Mouse (Mus musculus): Measurements from ENCODE around the gene Rhot1.
"Not testable (repeated sequence)": the region's sequence is repeated elsewhere in the genome, so short reads cannot be mapped to it uniquely, and the experiment has no call there.

The Rhot1 gene

DNA sequence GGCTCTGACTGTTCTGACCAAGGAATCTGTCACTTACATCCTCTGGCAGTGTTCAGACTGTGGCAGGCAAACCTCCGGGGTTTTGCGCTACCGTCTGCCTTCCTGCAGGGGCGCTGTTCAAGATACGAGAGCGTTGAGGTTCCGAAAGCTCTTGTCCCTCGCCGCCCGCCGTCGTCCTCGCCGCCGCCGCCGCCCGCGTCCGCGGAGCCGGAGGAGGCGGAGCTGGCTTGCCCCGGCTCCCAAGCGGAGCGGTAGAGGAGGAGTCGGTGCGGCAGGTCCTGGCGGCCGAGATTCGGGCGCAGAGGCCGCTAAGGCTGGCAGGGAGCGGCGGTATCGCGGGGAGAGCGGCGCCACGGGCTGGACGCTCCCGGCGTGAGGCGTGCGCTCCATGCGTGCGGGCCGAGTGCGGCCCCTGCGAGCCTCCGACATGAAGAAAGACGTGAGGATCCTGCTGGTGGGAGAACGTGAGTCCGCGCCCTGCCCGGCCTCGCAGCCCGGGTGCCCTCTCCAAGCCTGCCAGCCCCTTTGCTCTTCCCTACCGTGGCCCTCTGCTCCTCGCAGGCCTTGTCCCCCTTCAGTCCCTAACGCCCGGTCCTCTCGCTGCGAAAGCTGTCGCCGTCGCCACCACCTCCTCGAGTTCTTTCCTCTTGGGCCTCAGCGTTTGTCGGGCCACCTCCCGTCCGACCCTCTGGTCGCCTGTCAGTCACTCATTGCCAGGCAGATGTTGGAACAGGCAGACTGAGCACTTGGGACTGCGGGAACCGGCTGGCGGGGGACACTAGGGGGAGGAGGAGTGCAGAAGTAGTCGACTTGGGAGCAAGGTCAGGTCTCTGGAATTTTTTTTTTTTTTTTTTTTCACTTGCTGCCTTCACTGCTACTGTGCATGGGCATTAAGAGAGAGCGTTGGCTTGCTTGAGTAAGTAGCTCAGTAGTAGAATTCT, at the start of gene Rhot1:
Gene Rhot1 (plus strand): TSS at position 160 of the 941 bp plus-strand sequence.
- peak; percentile 98 for DNase-seq (ENCODE audit: extremely low spot score, low spot score)

DNA sequence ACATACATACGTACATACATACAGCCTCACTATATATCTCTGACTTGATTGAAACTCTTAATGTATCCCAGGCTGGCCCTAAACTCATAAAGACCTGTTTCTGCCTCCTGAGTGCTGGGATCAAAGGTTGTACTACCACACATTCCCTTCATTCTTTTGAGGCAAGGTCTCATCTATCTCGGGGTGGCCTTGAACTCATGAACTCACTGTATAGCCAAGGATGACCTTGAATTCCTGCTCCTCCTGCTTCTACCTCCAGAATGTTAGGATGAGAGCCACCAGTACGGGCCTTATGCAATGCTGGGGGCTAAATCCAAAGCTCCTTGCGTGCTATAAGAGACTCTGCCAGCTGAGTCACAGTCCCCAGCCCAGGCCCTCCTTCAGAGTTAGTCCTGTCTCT, 47.8 kb upstream of the Rhot1 start:
- no peak for DNase-seq (ENCODE audit: extremely low spot score, low spot score)

DNA sequence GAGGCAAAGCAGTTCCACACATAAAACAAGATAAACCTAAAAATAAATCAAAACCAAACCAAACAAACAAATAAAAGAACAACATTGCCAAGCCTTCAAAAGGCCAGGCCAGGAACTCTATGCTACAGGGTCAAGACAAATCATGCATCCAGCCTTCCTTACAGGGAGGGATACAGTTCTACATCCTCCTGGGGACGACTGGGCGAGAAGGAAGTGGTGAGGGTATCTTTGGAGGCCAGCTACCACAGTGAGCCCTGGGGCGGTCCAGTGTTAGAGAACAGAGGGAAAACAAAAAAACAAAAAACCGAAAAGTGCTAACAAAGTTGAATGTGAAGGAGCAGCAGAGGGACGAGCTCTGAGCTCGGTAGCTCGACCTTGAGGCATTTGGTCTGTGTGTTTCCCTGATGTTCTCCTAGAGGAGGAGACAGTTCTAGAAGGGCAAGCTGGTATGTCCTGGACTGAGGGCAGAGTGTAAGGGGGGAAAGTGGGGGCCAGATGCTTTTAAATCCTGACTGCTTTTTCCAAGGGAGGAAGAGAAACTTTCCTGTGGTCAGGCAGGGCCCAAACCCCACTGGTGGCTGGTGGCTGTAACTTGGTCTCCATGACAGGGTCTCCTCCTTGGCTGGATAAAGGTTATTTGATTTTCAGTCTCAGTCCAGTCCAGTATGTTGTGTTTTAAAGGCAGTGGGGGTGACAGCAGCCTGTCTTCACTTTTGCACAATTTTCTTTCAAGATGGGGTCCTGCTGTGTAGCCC, 45.3 kb upstream of the Rhot1 start:
- no peak for DNase-seq (ENCODE audit: extremely low spot score, low spot score)

DNA sequence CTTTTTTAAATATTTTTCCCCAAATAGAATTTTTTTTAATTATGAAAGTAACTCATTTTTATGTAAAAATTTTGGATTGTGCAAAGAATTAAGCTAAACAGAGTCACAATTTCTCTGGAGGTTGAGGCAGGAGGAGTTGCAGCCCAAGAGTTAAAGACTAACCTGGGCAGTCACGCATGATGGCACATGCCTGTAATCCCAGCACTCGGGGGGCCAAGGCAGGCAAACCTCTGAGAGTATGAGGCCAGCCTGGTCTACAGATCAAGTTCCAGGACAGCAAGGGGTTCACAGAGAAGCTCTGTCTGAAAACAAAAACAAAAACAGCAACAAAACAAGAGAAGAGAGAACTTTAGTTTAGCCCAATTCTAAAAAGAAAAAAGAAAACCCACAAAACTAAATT, 44.6 kb upstream of the Rhot1 start:
- DNase-seq (ENCODE audit: extremely low spot score, low spot score): no peak

DNA sequence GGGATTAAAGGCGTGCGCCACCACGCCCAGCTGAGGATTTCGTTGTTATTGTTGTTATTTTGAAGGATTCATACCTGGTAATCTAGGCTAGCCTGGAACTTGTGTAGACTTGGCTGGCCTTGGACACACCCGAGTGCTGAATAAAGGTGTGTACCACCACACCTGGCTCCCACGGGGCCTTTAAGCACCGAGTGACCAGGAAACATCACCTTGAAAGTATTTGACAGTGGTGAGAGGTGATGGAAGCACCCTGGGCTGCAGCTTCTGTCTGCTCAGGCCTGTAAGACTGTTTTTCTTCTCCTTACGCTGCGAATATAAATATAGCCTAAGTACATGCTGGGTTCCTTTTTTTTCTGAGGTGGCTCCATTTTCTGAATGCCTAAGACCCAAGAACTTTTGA, 40.7 kb upstream of the Rhot1 start:
- no peak for DNase-seq (ENCODE audit: extremely low spot score, low spot score)

DNA sequence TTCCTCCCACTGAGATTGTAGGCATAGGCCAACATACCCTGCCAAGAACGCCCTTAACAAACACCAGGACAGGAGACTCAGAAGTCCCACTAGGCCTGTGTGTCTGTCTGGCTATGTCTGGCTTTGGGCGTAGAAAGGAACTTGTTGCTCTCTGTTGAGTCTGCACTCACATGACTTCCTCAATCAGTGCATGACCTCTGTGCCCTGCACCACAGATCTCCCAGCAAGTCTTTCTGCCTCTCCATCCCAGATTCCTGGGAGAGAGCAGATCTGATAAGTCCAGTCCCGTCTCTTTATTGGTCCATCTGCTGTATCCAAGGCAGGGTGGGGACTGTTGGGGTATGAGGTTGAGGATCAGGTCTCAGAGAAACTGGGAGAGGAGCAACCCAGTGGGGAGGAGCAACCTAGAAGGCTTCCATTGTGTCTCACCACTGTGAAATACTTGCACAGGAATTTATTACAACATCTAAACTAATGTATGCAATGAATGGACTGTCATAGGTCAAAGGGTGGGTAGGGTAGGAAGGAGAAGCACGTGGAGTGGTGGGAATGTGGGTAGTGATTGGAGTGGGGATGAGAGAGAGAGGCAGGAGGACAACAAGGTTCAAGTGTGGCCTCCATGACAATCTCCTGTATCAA, 40.1 kb upstream of the Rhot1 start:
- DNase-seq (ENCODE audit: extremely low spot score, low spot score): no peak

DNA sequence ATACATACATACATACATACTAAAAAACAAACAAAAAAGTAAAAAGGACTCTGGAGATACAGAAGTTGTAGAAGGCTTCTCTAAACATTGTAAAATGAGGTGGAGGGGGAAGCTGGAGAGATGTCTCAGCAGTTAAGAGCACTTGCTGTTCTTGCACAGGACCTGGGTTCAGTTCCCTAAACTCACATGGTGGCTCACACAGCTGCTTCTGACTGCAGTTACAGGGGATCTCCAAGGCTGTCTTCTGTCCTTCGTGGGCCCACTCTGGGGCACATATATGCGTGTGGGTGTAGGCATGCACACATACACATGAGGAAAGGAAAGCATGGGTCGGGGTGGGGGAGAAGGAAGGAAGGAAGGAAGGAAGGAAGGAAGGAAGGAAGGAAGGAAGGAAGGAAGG, 39.2 kb upstream of the Rhot1 start:
- DNase-seq (ENCODE audit: extremely low spot score, low spot score): no peak

DNA sequence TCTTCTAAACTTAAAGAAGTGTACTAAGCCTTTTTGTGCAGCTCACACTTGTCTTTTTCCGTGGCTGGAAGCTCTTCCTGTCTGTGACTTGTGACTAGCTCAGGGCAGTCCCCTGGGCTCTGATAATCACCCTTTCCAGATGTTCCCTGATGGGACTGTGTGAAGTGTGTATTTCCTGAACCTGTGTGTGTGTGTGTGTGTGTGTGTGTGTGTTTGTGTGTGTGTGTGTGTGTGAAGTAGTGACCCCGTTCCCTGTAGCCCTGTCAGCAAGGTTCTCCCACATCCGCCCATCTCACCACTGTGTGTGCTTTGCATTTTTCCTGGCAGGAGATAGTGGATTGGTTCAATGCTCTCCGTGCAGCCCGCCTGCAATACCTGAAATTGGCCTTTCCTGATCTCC, 38.5 kb upstream of the Rhot1 start:
- no peak for DNase-seq (ENCODE audit: extremely low spot score, low spot score)

DNA sequence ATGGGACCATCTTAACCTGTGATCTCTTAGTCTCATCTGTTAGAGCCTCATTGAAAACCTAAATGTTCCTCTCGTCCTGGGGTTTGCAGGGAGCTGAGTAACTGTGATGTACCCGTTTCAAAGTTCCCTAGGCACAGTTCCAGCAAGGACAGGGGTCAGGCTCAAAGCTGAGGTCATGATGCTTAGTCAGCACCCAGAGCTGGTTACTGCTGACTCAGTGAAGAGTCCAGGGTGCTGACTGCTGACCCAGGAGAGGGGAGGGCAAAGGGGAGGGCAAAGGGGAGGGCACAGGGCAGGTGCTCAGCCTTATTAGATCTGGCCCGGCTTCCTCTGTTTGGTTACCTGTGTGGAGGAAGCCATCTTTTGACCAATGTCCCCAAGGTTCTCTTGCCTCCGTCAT, 36.9 kb upstream of the Rhot1 start:
- DNase-seq (ENCODE audit: extremely low spot score, low spot score): no peak

DNA sequence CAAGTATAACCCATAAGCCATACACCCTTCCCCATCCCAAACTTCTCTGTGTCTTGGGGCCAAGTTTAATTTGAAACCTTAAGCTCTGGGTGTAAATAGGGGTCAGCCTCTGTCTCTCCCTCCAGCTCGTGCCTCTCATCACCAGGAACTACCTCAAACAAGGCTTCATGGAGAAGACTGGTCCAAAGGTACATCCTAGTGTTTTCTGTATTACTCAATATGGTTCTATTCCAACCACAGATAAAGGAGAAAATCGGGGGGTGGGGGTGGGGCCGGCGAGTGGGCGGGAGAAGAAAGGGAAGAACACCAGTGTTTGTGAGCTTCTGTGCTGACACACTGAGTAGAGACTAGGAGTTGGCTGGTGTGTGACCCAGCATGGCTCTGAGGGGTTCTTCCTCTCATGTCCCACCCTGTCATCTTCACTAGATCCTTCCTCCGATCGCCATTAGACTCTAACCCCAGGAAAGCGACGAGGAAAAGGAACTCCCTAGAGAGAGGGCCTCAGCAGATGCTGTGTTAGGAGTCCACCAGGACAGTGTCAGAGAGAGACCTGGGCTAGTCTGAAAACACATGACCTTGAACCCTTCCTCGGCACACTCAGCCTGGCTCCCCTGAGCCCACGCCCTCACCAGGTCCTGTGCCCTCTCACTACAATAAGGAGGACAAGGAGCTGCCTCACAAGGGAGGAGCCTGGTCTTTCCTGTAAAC, 34.7 kb upstream of the Rhot1 start:
- DNase-seq (ENCODE audit: extremely low spot score, low spot score): no peak

DNA sequence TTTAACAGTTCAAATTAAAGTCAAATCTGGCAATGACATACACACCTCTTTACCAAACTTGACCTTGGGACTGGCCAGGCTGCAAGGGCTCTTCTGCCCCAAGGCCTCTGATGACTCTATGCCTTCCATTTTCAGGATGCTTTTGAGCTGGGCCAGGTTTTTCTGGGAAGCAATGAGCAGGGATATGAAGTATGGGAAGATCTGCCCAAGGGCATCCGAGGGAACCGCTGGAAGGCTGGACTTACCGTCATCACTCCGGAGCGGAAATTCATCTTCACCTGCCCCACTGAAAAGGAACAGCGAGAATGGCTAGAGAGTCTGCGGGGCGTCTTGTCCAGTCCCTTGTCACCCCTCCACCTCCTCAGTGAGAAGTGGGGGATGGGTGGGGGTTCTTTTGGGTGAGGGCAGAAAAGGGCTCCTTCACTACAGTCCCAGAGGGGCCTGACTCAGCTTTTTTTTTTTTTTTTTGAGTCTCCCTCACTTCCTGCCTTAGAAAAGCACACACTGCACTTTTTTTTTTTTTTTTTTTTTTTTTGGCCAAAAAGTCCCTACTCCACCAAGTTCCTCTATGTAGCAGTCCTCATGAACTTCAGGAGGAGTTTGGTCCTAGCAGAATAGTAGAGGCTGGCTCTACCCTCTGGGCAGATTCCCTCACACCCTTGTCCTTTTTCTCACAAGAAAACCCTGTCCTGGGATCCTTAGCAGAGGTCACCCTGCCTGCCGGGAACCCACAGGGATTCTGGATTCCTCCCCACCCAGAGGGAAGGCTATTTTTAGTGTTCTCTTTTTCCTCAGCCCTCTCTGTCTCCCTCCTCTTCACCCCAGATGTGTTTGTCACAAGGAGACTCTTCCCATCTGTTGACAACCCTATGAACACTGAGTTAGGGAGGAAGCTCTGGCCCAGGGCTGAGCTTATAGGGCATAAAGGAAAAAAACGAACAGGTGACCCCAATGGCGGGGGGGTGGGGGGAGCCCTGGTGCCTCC, 31.6 kb upstream of the Rhot1 start:
- DNase-seq (ENCODE audit: extremely low spot score, low spot score): no peak

DNA sequence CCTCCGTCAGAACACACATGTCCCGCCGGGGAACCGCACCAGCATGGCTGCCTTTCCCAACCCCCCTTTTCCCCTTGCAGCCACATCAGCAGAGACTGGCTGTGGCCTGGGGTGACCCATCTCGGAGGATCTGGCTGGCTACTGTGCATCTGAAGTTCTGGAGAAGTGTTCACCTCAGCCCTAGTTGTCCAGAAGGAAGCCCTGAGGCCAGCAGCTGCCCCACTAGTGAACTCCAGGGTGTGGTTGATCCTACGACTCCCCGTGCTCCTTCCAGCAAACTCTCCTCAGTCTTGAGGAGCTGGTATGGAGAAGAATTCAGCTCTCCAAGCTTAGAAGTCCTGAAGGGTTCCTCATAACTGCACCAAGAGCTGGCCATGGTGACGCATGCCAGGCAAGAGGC, 30.5 kb upstream of the Rhot1 start:
- no peak for DNase-seq (ENCODE audit: extremely low spot score, low spot score)

DNA sequence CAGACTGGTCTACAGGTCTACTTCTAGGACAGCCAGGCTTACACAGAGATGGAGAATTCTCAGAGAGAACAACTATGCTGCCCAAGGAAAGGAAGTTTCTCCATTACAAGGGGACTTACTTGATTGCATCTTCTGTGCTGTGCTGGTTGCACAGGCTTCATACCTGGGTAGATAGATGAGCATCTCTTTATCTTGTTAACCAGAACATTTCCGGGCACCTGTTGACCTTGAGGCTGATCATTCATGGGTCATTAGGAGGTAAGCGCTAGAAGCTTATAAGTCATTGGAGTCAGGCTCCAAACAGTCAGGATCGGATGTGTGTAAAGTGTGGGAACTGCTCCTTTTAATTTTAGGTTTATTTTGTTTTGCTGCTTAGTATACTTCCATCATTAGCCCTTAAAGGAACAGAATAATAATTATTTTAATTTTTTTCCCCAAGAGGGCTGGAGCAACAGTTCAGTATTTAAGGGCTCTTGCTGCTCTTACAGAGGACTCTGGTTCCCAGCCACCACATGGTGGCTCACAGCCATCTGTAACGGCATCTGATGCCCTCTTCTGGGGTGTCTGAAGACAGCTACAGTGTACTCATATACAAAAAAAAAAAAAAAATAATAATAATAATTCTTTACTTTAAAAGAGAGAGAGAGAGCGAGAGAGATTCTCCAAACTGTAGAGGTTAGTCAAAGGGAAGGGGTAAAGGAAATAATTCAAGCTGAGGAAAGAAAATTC, 27.6 kb upstream of the Rhot1 start:
- DNase-seq (ENCODE audit: extremely low spot score, low spot score): no peak

DNA sequence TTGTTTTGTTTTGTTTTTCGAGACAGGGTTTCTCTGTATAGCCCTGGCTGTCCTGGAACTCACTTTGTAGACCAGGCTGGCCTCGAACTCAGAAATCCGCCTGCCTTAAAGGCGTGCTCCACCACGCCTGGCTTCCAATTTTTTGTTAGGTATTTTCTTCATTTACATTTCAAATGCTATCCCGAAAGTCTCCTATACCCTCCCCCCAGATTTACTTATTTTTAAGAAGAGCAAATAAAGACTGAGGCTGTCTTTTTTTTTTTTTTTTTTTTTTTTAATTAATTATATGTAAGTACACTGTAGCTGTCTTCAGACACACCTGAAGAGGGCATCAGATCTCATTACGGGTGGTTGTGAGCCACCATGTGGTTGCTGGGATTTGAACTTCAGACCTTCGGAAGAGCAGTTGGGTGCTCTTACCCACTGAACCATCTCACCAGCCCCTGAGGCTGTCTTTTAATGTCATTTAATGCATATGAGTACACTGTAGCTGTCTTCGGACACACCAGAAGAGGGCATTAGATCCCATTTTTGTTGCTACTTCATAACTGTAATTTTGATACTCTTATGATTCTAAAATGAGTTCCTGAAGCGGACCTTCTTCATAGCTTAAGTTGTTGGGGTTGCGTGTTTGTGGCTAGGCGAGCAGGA, 25.6 kb upstream of the Rhot1 start:
- DNase-seq (ENCODE audit: extremely low spot score, low spot score): not testable (repeated sequence)

DNA sequence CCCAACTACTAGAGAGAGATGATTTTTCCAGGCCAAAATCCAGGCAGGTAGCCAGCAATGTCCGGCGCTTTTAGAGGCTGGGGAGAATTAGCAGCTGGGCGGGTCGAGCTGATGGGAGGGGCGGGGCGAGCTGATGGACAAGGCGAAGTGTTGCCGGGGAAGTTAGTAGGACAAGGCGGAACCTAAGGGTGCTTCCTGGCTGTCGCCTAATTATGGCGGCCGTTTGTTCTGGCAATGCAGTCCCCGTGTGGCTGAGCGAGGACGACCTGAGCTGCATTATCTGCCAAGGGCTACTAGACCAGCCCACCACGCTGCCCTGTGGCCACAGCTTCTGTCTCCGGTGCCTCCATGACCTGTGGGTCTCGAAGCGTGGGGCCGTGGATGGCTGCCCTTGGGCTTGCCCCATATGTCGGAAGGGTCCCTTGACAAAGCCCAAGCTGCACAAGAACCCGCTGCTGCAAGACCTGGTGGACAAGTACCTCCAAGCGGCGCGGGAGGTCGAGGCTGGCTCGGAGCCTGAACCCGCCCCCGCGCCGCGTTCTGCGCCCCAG, 25.0 kb upstream of the Rhot1 start, which contains the start of gene Rnf135:
Gene Rnf135 (plus strand): TSS at position 147 of the 551 bp plus-strand sequence.
- peak; percentile 78 for DNase-seq (ENCODE audit: extremely low spot score, low spot score)

DNA sequence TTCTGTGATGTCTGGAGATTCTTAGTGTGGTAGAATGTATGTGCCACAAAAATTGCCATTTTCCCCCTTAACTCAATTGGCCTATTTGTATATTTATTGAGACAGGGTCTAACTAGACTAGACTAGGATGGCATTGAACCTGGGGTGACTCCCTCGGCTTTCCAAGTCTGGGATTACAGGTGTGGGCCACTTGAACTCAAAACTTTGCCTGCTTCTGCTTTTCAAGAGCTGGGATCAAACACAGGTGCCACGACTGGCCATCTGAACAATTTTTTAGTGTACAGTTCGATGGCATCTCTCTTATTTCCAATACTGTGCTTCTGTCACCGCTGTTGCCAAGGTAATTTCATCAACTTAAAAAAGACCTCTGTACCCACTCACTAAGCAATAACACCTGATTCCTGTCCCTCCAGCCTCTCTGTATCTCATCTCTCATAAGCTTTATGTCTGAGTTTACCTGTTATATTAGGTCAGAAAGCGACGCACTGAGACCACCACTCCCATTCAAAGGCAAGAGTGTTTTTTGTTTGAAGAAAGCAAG, 24.2 kb upstream of the Rhot1 start:
- no peak for DNase-seq (ENCODE audit: extremely low spot score, low spot score)

DNA sequence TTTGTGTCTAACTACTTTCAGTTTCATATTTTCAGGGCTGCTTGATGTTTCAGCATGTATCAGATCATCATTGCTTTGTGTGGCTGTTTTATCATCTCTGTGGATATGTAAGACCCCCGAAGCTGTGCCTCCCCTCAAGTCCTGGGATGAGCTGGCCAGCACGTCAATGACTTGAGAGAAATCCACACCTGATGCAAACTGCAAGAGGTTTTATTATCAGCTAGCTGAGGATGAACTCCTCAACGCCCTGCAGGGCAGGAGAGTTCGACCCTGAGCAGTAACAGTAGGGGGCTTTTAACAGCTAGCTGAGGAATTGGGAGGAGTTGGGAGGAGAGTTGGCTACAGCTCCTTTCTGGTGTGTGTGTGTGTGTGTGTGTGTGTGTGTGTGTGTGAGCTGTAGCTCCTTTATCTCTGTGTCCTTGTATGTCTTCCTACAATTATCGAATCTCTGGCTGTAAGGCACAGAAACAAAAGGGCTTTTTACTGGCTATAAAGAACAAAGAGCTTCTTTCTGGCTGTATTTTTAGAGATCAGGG, 23.3 kb upstream of the Rhot1 start:
- not testable (repeated sequence) for DNase-seq (ENCODE audit: extremely low spot score, low spot score)

DNA sequence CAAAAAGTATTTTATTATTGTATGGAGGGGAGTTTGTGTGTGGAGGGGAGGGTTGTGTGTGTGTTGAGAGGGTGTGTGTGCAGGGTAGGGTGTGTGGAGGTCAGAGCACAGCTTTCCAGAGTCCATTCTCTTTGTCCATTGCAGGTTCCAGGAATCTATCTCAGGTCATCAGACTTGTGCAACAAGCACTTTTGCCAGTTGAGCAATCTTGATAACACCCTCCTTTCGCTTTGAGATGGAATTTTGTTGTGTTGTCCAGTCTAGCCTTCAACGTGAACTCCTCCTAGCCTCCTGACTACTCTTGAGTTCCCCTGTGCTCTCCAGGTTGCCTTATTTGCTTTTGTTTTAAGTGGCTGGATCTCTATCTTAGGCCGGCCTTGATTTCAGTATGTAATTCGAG, 18.5 kb upstream of the Rhot1 start:
- no peak for DNase-seq (ENCODE audit: extremely low spot score, low spot score)

Measured in neural tube, embryonic 10.5 days (tissue).